Mouse (Mus musculus) heart, adult 9 months (tissue): Measurements from ENCODE around the gene Vmn1r73.

Experiments
- DNase-seq, 2 experiments: peaks; one replicate each; pipeline ENCODE4 v3.0.0; 2022; ENCODE audit warnings: low spot score in 2 of 2

Gene Vmn1r73

DNA sequence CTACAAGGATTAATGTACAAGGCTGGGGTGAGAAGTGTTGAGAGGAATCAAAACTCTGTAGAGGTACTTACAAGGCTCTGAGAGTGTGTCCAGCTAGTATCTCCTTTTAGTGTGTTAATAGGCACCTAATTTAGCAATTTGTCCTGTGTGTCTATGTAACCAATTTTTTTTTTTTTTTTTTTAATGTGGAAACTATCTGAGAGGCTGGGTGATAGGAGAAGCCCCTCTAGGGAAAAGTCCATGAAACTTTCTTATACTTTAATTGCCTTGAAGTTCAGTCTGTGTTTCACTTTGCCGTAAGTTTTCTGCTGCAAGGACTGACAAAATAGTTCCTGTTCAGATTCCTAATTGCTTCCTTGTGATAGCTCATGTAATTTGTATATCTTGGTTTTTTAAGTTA, at the start of gene Vmn1r73:
Vmn1r73 (plus strand) TSS at position 301 of the 400 bp plus-strand sequence.
- DNase-seq, result no peak
